Mouse (Mus musculus) neural tube, embryonic 10.5 days (tissue): Measurements from ENCODE around the gene Cdc20b.
A peak's percentile ranks its signal among the peaks of the same experiment; 100 is the strongest.

Experiments
- DNase-seq: peaks from one replicate; pipeline ENCODE4 v3.0.0-alpha.2; 2017; ENCODE audit warnings: low spot score; ENCODE audit errors: extremely low spot score

The Cdc20b gene

GRCm38 (mm10) chr13:113023274-113024143 lies 11.4 kb upstream of the Cdc20b start:
- DNase-seq, result no peak

- no peak for DNase-seq
Observed at GRCm38 (mm10) chr13:113031351-113031750, 3.6 kb upstream of the Cdc20b start.

- peak; percentile 81 for DNase-seq
Observed at GRCm38 (mm10) chr13:113031792-113032571, 2.9 kb upstream of the Cdc20b start.

GRCm38 (mm10) chr13:113032831-113033230 lies 2.1 kb upstream of the Cdc20b start:
- no peak for DNase-seq

- DNase-seq, result peak; percentile 43
Observed at GRCm38 (mm10) chr13:113034271-113034886, 532 bp upstream of the Cdc20b start.

GRCm38 (mm10) chr13:113035852-113036251 lies 941 bp downstream of the Cdc20b start:
- DNase-seq, result peak; percentile 70

- DNase-seq, result no peak
Observed at GRCm38 (mm10) chr13:113044876-113045275, 10.0 kb downstream of the Cdc20b start.

- DNase-seq, result no peak
Observed at GRCm38 (mm10) chr13:113045458-113046110, 10.7 kb downstream of the Cdc20b start.

- DNase-seq, result peak; percentile 76
Observed at GRCm38 (mm10) chr13:113046211-113046883, 11.4 kb downstream of the Cdc20b start, which contains the start of gene Gpx8. Gpx8 (minus strand) TSS chr13:113046410.

GRCm38 (mm10) chr13:113047018-113047417 lies 12.1 kb downstream of the Cdc20b start:
- DNase-seq, result no peak

GRCm38 (mm10) chr13:113047647-113048046 lies 12.7 kb downstream of the Cdc20b start:
- no peak for DNase-seq

- DNase-seq, result no peak
Observed at GRCm38 (mm10) chr13:113054230-113054629, 19.3 kb downstream of the Cdc20b start.

GRCm38 (mm10) chr13:113055826-113056225 lies 20.9 kb downstream of the Cdc20b start:
- DNase-seq, result no peak

- DNase-seq, result no peak
Observed at GRCm38 (mm10) chr13:113061746-113062145, 26.8 kb downstream of the Cdc20b start.

- DNase-seq, result no peak
Observed at GRCm38 (mm10) chr13:113064542-113064941, 29.6 kb downstream of the Cdc20b start.

GRCm38 (mm10) chr13:113079021-113079420 lies 44.1 kb downstream of the Cdc20b start:
- no peak for DNase-seq

- no peak for DNase-seq
Observed at GRCm38 (mm10) chr13:113082101-113082500, 47.2 kb downstream of the Cdc20b start.

- no peak for DNase-seq
Observed at GRCm38 (mm10) chr13:113084732-113085131, 49.8 kb downstream of the Cdc20b start.

- no peak for DNase-seq
Observed at GRCm38 (mm10) chr13:113087226-113088017, 52.5 kb downstream of the Cdc20b start.

GRCm38 (mm10) chr13:113090489-113090888 lies 55.6 kb downstream of the Cdc20b start:
- DNase-seq, result peak; percentile 9
